Mouse (Mus musculus) thymus, adult 2 months (tissue): Measurements from ENCODE around the gene Ptger2. TPM values are rescaled to one million over a fixed set of nuclear protein-coding genes. Genes with fewer than 3 reads are reported as not detected.

Experiments used
- DNase-seq: peaks from one replicate; pipeline ENCODE4 v3.0.0; 2021
- H3K27ac ChIP-seq: fragments of 200-500 bp; 2 replicates; pipeline ENCODE4 v1.5.1; 2012; ENCODE audit warnings: low read length, control low read depth; ENCODE audit not compliant: control insufficient read depth, insufficient read depth
- H3K27me3 ChIP-seq: fragments of 200-500 bp; 2 replicates; pipeline ENCODE4 v1.6.1; 2012; ENCODE audit warnings: mild to moderate bottlenecking, low read length, moderate library complexity, mixed read lengths; ENCODE audit not compliant: control insufficient read depth, insufficient read depth
- H3K36me3 ChIP-seq: fragments of 200-500 bp; 2 replicates; pipeline ENCODE4 v1.6.1; 2012; ENCODE audit warnings: mild to moderate bottlenecking, low read length, moderate library complexity; ENCODE audit not compliant: control insufficient read depth, insufficient read depth
- H3K4me1 ChIP-seq: fragments of 200-500 bp; replicated peaks from 2 replicates; pipeline ENCODE4 v1.6.1; 2012; ENCODE audit warnings: low read length; ENCODE audit not compliant: control insufficient read depth, insufficient read depth
- H3K4me3 ChIP-seq: fragments of 200-500 bp; 2 replicates; pipeline ENCODE4 v1.5.1; 2012; ENCODE audit warnings: mild to moderate bottlenecking, low read length, control low read depth, moderate library complexity; ENCODE audit not compliant: control insufficient read depth, insufficient read depth
- CTCF ChIP-seq: fragments of 200-500 bp; IDR thresholded peaks from 2 replicates; pipeline ENCODE4 v1.5.1; 2012; ENCODE audit warnings: mild to moderate bottlenecking, control low read depth, low read length, moderate library complexity, borderline replicate concordance; ENCODE audit not compliant: control insufficient read depth, poor library complexity, insufficient read depth; ENCODE audit errors: extremely low read depth
- POLR2A ChIP-seq: fragments of 200-500 bp; IDR thresholded peaks from 2 replicates; pipeline ENCODE4 v1.6.1; 2012; ENCODE audit warnings: mild to moderate bottlenecking, low read length, control low read depth, moderate library complexity; ENCODE audit not compliant: control insufficient read depth, poor library complexity, insufficient read depth; ENCODE audit errors: extremely low read depth
- WGBS: fragments of 180-500 bp; shearing (Covaris S2); methylation state at CpG from one replicate; pipeline ENCODE4 v1.1.7; 2018; 5-methylcytosine and 5-hydroxymethylcytosine counted together
- polyA plus RNA-seq: library from polyadenylated mRNA; depleted of rRNA; stranded (reverse); fragments of >200 nt; gene quantifications from 2 replicates; pipeline ENCODE4 v1.2.3, GENCODE M21; 2012

Ptger2 gene
- polyA plus RNA-seq, 1 experiment: 2.1 TPM

GRCm38 (mm10) chr14:45009242-45009641 is 21.2 kb downstream of the Ptger2 start:
- TF ChIP-seq POLR2A (no peak), CTCF (no peak)
- WGBS: 96% methylated on average over 1 of the region's 1 CpGs
- H3K27me3 ChIP-seq: no peaks in the 10 kb centered on the region
- no peak for DNase-seq
- H3K27ac ChIP-seq: no peak overlapping the region
- H3K36me3 ChIP-seq: no peaks in the 10 kb centered on the region
- H3K4me3 ChIP-seq: no peak overlapping the region
- H3K4me1 ChIP-seq: no peaks in the 10 kb centered on the region

GRCm38 (mm10) chr14:45011260-45011659 is 23.3 kb downstream of the Ptger2 start:
- Histone ChIP-seq H3K27me3 (no peaks in the 10 kb centered on the region), H3K4me1 (no peaks in the 10 kb centered on the region), H3K27ac (no peak overlapping the region), H3K36me3 (no peaks in the 10 kb centered on the region), H3K4me3 (no peak overlapping the region)
- DNase-seq: no peak
- no peak for TF ChIP-seq CTCF
- TF ChIP-seq POLR2A: no peak
- WGBS: 13% methylated on average over 2 of the region's 2 CpGs

GRCm38 (mm10) chr14:45011671-45012070 is 23.7 kb downstream of the Ptger2 start:
- Histone ChIP-seq H3K27me3 (no peaks in the 10 kb centered on the region), H3K4me3 (no peak overlapping the region), H3K27ac (no peak overlapping the region), H3K36me3 (no peaks in the 10 kb centered on the region), H3K4me1 (no peaks in the 10 kb centered on the region)
- no peak for DNase-seq
- WGBS: 70% methylated on average over 6 of the region's 6 CpGs
- no peak for TF ChIP-seq POLR2A
- TF ChIP-seq CTCF: no peak

GRCm38 (mm10) chr14:45021551-45021950 is 33.6 kb downstream of the Ptger2 start:
- H3K27me3 ChIP-seq: no peaks in the 10 kb centered on the region
- 71% methylated on average over 3 of the region's 3 CpGs for WGBS
- no peak for TF ChIP-seq CTCF
- no peak for TF ChIP-seq POLR2A
- no peaks in the 10 kb centered on the region for H3K4me1 ChIP-seq
- H3K4me3 ChIP-seq: no peak overlapping the region
- H3K27ac ChIP-seq: no peak overlapping the region
- no peaks in the 10 kb centered on the region for H3K36me3 ChIP-seq
- DNase-seq: no peak

- Histone ChIP-seq H3K4me3 (no peak overlapping the region), H3K27me3 (no peaks in the 10 kb centered on the region), H3K4me1 (no peaks in the 10 kb centered on the region), H3K36me3 (no peaks in the 10 kb centered on the region), H3K27ac (no peak overlapping the region)
- DNase-seq: no peak
- no peak for TF ChIP-seq POLR2A
- no peak for TF ChIP-seq CTCF
- 91% methylated on average over 3 of the region's 3 CpGs for WGBS
These were observed 46.3 kb downstream of the Ptger2 start for GRCm38 (mm10) chr14:45034293-45034692.

GRCm38 (mm10) chr14:45036579-45036978 is 48.6 kb downstream of the Ptger2 start:
- WGBS: 90% methylated on average over 1 of the region's 1 CpGs
- DNase-seq: no peak

GRCm38 (mm10) chr14:45038052-45038451 is 50.1 kb downstream of the Ptger2 start:
- Histone ChIP-seq H3K36me3 (no peaks in the 10 kb centered on the region), H3K4me3 (no peak overlapping the region), H3K27ac (no peak overlapping the region), H3K27me3 (no peaks in the 10 kb centered on the region), H3K4me1 (no peaks in the 10 kb centered on the region)
- TF ChIP-seq CTCF: no peak
- no peak for TF ChIP-seq POLR2A
- 90% methylated on average over 7 of the region's 7 CpGs for WGBS
- DNase-seq: no peak

More at GRCm38 (mm10) chr14:45036579-45036978, 48.6 kb downstream of the Ptger2 start:
- Histone ChIP-seq H3K4me3 (no peak overlapping the region), H3K4me1 (no peaks in the 10 kb centered on the region), H3K27ac (no peak overlapping the region), H3K27me3 (no peaks in the 10 kb centered on the region), H3K36me3 (no peaks in the 10 kb centered on the region)
- TF ChIP-seq POLR2A (no peak), CTCF (no peak)
